Mouse (Mus musculus) megakaryocyte, embryonic 14.5 days (primary cell): ENCODE data around the gene Hlcs. TPM values are rescaled to one million over a fixed set of nuclear protein-coding genes. Genes with fewer than 3 reads are reported as not detected.
A peak's percentile ranks its signal among the peaks of the same experiment; 100 is the strongest.
"Not testable (repeated sequence)": the region's sequence is repeated elsewhere in the genome, so short reads cannot be mapped to it uniquely, and the experiment has no call there.

Experiments used
- H3K27me3 ChIP-seq: replicated peaks from 2 replicates; pipeline ENCODE3; 2012; ENCODE audit warnings: inconsistent platforms
- H3K36me3 ChIP-seq: replicated peaks from 2 replicates; pipeline ENCODE3; 2012; ENCODE audit warnings: low read length, inconsistent platforms, mixed read lengths
- H3K4me1 ChIP-seq: 2 replicates; pipeline ENCODE4 v1.6.1; 2012; ENCODE audit warnings: inconsistent platforms
- H3K4me3 ChIP-seq: replicated peaks from 2 replicates; pipeline ENCODE3; 2012; ENCODE audit warnings: moderate library complexity, mild to moderate bottlenecking, inconsistent platforms
- H3K9me3 ChIP-seq: 2 replicates; pipeline ENCODE4 v1.6.1; 2012; ENCODE audit warnings: inconsistent platforms
- FLI1 ChIP-seq: IDR thresholded peaks from 2 replicates; pipeline ENCODE4 v1.6.1; 2012; ENCODE audit warnings: low read length, inconsistent platforms, mixed read lengths
- GATA1 ChIP-seq: IDR thresholded peaks from 3 replicates; pipeline ENCODE4 v1.6.1; 2012; ENCODE audit warnings: mixed read lengths, low read length, inconsistent platforms, borderline replicate concordance
- polyA plus RNA-seq: library from polyadenylated mRNA; stranded (reverse); fragments of >175 nt; gene quantifications from 2 replicates; pipeline ENCODE4 v1.2.3, GENCODE M21; 2012; ENCODE audit warnings: low replicate concordance; ENCODE audit not compliant: insufficient read depth

The Hlcs gene
- polyA plus RNA-seq, 1 experiment = 1.8 TPM

DNA sequence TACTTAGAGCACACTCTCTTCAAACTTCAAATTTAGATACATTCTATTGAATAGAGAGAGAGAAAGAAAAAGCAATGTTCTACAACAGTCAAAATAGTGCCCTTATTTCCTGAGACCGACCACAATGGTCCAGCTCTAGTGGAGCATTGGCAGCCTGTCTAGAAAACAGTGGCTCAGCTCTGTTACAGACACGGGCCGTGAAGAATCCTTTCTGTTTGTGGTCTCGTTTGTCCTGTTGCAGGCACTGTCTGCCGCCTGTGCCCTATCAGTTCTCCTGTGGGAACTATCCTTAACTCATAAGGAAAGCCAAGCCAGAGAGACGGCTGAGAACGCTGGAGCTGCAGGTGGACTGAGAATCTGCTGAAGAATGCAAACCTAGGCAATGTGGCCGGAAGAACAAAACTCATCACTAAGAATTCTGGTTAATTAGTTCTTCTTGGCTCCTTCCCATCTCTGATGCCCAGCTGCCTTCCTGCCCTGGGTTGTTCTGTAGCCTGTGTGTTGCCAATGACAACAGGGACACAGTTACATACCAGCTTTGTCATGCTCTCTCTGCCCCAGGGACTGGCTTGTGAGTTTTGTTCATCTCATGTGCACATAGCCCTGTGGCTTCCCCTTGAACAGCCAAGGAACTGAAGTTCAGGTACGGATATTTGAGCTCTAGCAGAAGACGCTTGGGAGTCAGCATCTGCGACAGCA is 36.4 kb upstream of the Hlcs start:
- H3K36me3 ChIP-seq = no peaks in the 10 kb centered on the region
- H3K4me3 ChIP-seq = peak overlapping the region; percentile 62
- peaks cover 46% of the 10 kb centered on the region for H3K4me1 ChIP-seq
- H3K27me3 ChIP-seq = peaks cover 5% of the 10 kb centered on the region
- no peaks in the 10 kb centered on the region for H3K9me3 ChIP-seq
- no peak for TF ChIP-seq FLI1
- no peak for TF ChIP-seq GATA1

DNA sequence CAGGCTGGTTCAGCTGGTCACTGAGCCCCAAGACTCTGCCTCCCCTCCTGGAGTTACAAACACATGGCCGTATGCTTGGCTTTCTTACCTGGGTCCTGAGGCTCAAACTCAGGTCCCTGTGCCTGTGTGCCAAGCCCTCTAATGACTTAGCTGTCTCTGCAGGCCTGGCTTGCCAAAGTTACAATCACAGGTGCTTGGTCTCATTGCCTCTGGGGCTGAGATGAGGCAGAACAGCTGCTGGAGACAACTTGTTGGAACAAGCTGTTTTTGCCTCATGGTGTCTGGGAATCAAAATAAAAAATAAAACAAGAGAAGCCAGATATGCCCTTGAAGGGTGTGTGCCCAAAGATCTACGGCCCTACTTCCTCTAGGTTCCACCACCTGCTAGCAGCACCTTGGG is 35.4 kb upstream of the Hlcs start:
- Histone ChIP-seq H3K27me3 (peaks cover 5% of the 10 kb centered on the region), H3K9me3 (no peaks in the 10 kb centered on the region), H3K4me3 (no peak overlapping the region), H3K36me3 (no peaks in the 10 kb centered on the region), H3K4me1 (peaks cover 39% of the 10 kb centered on the region)
- TF ChIP-seq FLI1 = no peak
- no peak for TF ChIP-seq GATA1

DNA sequence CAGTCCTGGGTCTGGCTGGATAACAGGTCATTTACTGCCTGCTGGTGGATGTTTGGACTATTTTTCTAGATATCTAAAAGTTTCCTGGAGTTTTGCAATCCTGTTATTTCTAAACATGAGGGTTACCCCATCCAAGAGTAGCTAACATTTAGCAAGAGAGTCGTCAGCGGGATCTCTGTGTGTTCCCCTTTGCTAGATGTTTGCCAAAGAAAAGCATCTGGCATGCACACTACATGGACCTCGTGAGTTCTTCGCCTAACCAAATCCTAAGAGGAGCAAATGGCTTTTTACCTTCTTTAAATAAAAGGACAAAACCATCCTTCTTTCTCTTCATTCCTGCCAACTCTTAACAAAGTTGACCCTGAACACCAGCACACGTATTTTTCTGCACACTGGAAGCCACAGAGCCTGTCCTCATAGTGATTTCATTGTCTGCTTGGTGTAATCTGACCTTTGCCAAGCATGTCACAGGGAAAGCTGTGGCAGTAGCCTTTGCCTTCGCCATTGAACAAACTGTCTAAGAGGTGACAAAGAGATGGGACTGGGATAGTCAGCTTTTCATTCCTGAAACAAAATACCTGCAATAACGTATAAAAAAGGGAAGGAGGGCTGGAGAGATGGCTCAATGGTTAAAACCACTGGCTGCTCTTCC is 33.8 kb upstream of the Hlcs start:
- TF ChIP-seq GATA1 (no peak), FLI1 (no peak)
- Histone ChIP-seq H3K27me3 (peaks cover 4% of the 10 kb centered on the region), H3K4me3 (no peak overlapping the region), H3K36me3 (no peaks in the 10 kb centered on the region), H3K4me1 (peaks cover 34% of the 10 kb centered on the region), H3K9me3 (no peaks in the 10 kb centered on the region)

DNA sequence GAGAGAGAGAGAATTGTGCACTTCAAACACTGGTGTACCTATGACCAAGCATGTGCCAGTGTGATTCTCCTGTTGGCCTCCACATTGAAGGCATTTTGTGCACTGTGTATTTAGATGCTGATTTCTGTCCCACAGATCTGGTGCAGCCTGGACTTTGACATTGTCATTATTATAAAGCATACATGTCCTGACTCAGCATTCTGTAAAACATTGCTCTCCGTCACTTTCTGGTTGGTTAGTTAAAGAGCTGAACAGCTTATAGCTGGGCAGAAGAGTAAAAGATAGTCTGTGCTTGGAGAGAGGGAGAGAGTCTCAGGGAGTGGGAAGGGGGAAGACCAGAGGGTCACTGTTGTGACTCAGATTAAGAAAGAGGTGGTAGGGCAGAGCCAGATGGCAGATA is 32.4 kb upstream of the Hlcs start:
- Histone ChIP-seq H3K4me3 (no peak overlapping the region), H3K4me1 (peaks cover 39% of the 10 kb centered on the region), H3K9me3 (no peaks in the 10 kb centered on the region), H3K27me3 (peaks cover 4% of the 10 kb centered on the region), H3K36me3 (no peaks in the 10 kb centered on the region)
- TF ChIP-seq GATA1 = no peak
- TF ChIP-seq FLI1 = no peak

DNA sequence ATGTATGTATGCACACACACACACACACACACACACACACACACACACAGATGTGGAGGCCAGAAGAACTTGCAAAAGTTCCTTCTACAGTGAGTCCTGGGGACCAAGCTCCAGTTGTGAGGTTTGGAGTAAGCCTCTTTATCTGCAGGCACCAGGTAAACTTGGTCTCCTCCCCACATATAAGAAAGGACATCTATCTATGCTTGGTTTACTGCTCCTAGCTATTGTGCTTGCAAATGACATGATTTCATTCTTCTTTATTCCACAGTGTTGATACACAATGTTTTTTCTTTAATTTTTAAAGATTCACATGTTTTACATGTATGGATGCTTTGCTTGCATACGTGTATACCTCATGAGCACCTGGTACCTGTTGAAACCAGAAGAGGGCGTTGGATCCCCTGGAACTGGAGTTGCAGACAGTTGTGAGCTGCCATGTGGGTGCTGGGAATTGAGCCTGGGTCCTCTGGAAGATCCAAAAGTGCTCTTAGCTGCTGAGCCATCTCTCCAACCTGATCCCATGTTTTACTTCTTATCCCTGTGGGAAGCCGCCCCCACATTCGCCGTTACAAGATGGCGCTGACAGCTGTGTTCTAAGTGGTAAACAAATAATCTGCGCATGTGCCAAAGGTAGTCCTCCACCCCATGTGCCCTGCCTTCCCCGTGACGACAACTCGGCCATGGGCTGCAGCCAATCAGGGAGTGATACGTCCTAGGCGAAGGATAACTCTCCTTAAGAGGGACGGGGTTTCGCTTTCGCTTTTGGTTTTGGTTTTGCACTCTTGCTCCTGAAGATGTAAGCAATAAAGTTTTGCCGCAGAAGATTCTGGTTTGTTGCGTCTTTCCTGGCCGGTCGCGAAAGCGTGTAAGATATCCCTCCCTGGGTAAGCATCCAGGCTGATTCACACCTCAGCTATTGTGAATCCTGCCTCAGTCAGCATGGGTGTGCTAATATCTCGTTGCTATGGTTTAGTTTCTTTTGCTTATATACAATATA is 26.1 kb upstream of the Hlcs start:
- peaks cover 15% of the 10 kb centered on the region for H3K4me1 ChIP-seq
- not testable (repeated sequence) for H3K9me3 ChIP-seq, H3K36me3 ChIP-seq, H3K4me3 ChIP-seq, H3K27me3 ChIP-seq

DNA sequence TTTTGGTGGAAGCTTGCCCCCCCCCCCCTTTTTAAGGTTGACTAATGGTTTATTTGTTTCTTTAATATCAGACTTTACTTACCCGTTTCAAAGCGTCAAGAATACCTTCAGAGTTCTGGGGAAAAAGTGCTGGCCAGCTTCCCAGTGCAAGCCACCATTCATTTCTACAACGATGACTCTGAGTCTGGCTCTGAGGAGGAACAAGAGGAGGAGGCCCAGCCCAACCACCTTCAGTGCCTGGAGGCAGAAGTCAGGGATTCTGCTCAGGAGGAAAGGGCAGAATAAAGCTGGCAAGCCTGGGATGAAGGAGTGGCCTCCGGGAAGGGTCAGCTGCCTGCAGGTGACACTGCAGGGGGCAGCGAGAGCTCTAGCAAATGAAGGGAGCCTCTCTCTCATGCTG is 22.3 kb upstream of the Hlcs start:
- H3K36me3 ChIP-seq = no peaks in the 10 kb centered on the region
- H3K4me1 ChIP-seq = peaks cover 15% of the 10 kb centered on the region
- no peak for TF ChIP-seq FLI1
- no peak for TF ChIP-seq GATA1
- peaks cover 6% of the 10 kb centered on the region for H3K27me3 ChIP-seq
- H3K9me3 ChIP-seq = no peaks in the 10 kb centered on the region; the same call in 1 of the 2 replicates
- H3K4me3 ChIP-seq = no peak overlapping the region

DNA sequence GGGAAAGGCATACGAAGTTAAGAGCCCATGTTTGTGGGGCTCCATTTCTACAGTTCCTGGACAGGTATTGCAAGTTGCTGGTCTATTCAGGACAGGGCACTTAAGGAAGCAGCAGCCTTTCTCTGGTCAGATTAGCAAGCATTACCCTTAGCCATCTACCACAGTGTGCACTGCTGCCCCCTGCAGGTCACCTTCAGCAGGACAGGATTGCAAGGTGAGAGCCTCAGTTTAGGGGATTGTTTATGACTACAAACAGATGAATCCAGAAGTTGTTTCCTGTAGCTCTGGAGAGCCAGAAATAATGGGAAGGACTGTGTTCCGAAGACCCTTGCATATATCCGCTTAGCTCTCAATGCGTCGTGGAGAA is 18.5 kb upstream of the Hlcs start:
- no peak overlapping the region for H3K4me3 ChIP-seq
- peaks cover 37% of the 10 kb centered on the region for H3K4me1 ChIP-seq
- no peaks in the 10 kb centered on the region for H3K9me3 ChIP-seq
- no peaks in the 10 kb centered on the region for H3K36me3 ChIP-seq
- TF ChIP-seq FLI1 = no peak
- TF ChIP-seq GATA1 = no peak
- H3K27me3 ChIP-seq = peaks cover 34% of the 10 kb centered on the region

DNA sequence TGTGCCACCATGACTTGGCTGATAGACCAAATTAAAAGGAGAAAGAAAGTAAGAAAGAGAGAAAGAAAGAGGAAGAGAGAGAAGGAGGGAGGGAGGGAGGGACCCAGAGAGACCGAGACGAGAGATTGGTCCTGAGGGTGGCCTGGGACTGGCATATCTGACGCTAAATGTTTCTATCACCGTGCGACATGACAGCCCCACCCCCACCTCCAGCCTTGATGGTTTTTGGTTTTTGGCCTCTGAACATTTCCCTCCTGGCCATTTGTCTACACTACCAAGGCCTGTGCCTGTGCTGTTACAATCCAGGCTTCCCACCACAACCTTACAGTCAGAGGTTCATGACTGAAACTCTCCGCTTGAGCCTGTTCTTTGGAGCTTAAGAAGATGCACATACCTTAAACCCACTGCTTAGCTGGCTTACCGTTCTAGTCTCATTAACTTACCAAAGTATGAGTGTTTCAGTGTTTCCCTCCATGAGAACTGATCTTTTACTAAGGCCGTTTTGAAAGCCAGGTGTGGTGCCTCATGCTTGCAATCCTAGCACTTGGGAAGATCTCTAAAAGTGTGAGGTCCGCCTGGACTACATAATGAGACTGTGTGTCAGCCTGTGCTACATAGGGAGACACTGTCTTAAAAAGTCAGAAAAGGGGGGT is 18.0 kb upstream of the Hlcs start:
- no peak overlapping the region for H3K4me3 ChIP-seq
- TF ChIP-seq FLI1 = no peak
- TF ChIP-seq GATA1 = no peak
- no peaks in the 10 kb centered on the region for H3K9me3 ChIP-seq
- H3K27me3 ChIP-seq = peaks cover 37% of the 10 kb centered on the region
- peaks cover 37% of the 10 kb centered on the region for H3K4me1 ChIP-seq
- no peaks in the 10 kb centered on the region for H3K36me3 ChIP-seq

DNA sequence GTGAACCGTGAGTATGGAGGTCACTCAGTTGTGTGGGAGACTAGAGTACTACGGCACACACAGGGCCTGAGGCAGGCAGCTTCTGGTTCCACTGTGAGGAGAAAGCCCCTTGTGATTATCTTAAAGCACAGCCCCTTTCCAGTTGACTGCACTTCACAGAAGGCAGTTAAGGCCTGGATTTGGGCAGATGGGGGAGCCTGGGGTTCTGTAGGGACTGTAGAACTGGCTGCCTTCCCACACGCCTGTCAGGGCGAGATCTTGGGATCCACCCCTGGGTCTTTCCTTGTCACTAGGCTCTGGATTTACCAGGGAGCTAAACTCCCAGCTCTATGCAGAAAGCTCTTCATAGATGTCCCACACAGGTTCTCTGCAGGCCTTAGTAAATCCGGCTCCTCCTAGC is 17.1 kb upstream of the Hlcs start:
- peaks cover 36% of the 10 kb centered on the region for H3K27me3 ChIP-seq
- H3K4me3 ChIP-seq = no peak overlapping the region
- no peaks in the 10 kb centered on the region for H3K36me3 ChIP-seq
- no peaks in the 10 kb centered on the region for H3K9me3 ChIP-seq
- peaks cover 36% of the 10 kb centered on the region for H3K4me1 ChIP-seq
- TF ChIP-seq FLI1 (no peak), GATA1 (no peak)
